Mouse (Mus musculus): ENCODE results near the gene Gpd2.

Gene Gpd2

DNA sequence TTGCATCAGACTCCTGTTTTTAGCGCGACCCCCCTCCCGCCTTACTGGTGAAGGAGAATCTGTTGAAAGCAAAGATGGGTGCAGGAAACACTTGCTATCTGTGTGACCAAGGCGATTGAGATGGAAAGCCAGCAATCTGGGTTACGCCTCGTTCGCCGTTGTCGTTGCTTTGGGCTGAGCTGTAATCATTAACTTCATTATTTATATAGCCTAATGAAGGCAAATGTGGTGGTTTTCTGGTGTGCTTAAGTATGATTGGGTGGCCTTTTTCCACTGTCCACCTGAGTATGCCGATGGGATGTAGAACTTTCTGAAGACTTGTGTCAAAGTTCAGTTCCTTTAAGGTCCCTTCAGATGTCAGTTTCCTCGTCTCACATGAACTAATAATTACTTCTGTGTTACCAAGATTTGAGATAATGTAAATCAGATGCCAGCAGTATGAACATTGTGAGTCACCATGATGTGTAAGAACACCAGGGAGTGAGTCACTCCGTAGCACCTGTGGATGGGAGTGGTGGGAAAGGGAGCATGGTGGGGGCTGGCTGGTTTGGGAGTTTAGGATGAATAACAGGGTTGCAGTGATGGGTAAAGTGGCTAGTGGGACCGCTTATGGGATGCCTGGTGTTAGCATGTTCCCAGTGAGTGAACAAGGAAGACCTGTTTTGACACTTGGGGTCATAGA, 14.3 kb downstream of the Gpd2 start:
- DNase-seq, result no peak

DNA sequence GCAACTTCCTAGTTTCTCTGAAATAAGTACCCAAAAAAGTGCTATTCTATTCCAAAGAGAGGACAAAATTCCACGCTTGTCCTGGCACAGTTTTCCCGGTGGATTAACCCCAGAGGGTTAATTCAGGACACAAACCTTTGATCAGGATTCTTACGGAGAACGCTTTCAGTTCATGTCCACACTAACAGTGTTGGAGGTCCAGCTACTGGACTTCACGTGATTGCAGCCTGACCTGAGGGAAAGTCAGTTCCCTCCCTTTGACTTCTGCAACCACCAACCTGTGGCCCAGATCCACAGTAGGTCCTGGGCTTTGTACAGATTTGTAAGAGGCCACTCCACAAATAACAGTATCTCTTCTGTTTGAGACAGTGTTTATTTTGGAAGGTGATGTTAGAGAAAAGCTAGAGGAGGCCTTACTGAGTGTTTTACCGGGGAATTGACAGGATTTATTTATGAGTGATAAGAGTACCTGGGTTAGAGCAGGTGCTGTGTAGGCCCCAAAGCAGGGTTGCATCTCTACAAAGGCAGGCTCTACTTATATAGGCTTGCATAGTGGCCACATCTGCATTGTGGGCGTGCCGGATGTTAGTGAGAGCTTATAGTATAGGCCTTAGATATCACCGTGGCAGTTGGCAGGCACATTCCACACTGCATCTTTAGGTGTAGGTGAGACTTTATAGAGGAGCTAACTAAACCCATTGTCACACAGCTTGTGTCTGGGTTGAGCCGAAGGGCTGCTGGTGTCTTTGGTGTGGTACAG, 15.3 kb downstream of the Gpd2 start:
- no peak for DNase-seq

DNA sequence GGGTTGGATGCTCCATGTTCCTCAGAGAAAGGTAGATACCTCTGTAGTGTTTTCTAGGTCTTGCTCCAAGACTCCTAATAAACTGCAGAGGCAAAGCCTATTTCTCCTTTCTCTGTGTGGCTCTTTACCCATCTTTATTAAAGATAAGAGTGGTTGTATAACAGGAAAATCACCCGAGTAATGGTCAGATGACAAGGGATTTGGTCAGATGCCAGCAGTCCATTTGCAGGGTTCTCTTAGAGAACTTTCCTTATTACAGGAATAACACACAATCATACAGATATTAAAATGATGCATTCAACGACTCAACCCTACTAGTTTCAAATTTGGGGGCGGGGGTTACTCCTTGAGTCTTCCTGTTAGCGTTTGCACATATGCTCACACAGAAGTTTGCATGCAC, 16.8 kb downstream of the Gpd2 start:
- DNase-seq, result no peak

DNA sequence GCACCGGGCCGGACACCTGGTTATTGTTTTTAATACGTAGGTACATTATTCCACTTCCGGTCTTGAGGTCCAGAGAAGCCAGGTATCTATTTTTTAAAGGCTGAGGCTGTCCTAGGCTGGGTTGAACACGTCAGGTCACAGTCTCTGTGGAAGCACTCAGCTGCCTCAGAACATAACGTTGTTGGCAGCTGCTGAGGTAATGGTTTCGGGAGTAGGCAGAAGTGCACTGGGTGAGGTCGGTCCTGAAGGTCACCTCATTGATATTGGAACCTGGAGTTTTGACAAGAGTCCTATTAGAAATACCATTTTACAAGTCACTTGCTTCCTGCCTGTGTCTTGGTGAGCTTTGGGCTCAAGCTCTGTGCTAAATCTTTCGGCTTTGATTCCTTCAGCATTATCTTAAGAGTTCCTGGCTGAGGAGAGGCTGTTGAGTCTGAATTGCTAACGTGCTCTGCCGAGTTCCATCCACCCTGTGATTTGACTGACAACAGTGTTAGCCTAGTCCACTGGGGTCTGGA, 17.8 kb downstream of the Gpd2 start:
- no peak for DNase-seq

DNA sequence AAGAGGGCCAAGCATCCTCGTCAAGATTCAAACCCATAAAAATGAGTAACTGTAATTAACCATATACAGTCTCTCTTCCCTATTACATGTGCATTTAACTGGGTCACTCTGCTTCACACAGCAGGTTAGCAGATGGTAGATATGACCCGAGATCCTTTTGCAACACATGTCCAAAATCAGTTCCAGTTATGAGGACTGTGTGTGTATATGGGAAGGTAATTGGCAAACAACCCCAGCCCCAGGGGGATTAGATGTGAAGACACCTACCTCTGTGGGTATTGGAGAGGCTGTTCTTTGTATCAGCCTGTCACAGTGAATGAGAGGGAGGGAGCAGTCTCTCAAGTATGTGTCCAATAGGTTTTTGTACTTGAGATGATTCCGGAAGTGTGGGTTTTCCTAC, 18.4 kb downstream of the Gpd2 start:
- DNase-seq, result no peak

DNA sequence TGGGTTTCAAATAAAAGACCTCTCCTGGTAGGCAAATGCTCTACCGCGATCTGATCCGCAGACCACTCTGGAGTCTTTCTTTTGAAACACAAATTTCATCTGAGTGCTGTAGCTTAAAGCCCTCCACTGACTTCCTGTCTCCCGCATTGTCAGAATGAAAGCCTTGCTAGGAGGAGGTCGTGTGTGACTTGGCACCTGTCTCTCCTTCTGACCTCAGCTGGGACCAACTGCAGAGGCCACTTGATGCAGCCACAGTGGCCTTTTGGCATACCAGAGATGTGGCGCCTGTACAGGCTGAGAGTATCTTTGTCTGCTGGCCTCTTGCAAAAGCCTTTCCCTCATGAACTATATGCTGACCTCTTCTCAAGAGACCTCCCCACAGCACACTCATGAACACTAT, 19.0 kb downstream of the Gpd2 start:
- DNase-seq, result no peak

DNA sequence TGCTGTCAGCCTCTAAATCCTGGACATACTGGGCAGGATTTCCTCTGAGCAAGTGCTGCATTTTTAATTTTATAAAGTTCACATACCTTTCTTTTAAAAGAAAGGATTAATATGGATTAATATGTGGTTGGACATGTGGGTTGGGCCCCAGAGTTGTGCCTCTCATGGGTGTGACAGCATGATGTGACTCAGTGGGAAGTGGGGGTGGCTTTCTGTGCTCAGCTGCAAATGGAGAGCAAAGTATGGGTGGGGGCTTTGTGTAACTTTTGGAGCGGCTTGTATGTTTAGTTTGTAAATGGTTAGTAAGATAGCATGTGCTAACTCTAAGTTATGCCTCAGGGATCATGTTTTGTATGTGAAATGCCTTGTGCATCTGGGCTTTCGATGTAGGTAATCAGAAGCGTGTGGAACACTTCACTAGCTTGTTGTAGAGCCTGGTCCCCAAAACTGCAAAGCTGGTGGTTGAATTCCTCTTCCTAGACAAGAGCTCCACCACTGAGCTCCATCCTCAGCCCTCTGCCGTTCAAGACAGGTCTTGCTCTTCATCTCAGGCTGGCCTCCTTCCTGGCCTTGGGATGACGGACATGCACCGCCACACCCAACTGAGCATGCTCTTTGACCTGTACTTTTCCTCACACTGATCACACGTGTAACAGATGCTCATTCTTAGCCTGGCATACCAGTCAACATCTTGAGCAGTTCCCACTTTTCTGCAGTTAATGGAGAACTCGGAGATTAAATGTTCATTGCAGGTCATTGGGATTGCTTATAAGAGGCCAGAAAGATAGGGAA, 24.0 kb downstream of the Gpd2 start:
- no peak for DNase-seq

DNA sequence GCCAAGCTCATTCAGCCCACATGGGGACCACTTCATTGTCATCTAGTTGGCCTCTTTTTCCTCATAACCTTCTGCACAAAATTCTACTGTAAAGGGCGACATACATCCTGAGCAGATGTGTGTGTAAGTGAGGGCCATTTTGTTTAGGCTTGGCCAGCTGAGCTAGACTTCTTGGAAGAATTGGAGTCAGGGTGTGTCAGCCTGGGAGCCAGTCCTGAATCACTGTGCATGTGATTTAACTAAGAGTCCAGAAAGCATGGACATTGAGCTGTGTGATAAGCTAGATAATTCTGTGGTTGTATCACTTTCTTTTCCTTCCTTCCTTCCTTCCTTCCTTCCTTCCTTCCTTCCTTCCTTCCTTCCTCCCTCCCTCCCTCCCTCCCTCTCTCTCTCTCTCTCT, 26.0 kb downstream of the Gpd2 start:
- DNase-seq, result no peak

DNA sequence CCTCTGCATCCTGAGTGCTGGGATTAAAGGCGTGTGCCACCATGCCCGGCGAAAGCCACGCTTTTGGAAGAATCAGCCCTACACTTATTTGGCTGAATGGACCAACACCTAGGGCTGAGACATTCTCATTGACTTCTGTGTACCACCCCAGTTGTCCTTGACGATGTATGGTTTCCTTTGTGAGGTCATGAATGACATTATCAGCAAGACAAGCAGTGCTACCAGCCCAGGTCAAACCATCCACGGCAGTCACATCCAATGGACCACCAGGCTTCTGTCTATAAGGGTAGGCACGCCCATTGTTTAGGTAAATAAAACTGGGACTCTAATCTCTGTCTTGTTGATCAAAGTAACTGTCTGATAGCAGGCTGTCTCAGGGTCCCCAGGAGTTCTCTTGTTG, 27.5 kb downstream of the Gpd2 start:
- DNase-seq, result no peak

DNA sequence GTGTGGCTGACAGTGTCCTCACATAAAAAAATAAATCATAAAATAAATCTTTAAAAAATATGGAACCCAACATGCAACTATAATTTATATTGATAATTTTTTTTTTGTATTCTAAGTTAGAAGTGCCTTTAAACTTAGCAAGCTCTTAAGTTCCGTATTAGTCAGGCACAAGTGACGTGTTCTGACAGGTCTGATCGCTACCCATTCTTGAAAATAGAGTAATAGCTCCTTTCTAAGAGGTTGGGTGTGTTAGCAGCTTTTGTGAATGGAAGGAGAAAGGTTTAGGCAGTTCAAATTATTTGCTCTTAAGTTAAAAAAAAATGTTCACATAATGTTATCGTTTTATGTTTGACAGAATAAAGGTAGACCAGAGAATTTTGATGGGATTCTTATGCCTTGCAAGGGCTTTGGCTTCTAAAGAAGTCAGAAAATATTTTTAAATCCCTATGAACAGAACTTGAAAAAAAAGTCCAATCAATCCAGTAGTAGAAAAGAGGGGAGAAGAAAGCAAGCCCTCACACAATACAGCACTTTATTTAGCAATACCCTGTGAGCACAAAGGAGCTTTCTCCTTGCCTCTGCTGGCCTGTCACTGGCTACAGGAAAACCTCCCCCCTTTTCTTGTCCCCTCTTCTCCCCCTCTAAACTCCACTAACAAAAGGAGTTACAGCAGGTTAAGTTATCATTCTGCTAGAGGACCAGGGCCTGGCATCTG, 29.4 kb downstream of the Gpd2 start:
- DNase-seq, result no peak

DNA sequence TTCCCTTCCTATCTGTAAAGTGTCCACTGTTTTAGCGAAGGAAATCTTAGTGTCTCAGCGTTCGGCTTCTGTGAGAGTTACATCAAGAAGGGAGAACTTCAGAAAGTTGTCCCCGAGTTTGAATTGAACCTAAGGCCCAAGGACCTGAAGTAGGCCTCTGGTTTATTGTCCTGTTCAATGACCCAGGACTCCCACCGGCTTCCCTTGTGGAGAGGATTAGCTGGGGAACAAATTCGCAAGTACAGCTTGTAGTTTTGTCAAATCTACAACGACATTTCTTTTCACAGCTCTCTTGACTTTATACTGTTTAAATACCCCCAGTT, 29.9 kb downstream of the Gpd2 start:
- DNase-seq, result no peak

DNA sequence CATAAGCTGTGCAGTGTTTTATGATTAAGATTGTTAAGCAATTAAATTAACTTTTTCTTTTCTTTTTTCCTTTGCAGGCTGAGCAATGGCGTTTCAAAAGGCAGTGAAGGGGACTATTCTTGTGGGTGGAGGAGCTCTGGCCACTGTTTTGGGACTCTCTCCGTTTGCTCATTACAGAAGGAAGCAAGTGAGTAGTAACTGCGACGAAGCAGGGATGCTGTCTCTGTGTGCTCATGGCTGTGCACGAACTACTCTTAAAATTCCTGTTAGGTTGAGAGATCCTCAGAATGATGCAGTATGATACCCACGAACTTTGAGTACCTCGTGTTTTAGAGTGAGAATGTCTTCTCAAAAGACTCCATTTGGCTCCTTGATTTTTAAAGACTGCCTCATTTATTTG, 30.5 kb downstream of the Gpd2 start:
- no peak for DNase-seq

DNA sequence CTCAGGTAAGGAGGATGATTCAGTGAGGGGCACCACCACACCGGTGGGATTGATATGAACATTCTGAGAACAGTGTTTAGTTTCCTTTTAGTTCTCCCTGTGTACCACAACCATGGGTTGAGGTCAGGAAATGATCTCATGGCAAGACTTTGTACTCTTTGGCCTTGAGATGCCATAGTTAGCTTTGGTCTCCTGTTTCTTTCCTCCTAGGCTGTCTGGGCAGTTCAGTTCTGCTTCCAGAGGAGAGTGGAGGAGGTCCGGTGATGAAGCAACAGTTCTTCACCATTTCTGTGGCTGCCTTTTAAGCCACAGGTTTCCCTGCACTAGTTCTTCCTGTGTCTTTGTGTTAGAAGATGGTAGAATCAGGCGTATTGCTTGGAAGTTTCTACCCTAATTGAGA, 31.4 kb downstream of the Gpd2 start:
- DNase-seq, result no peak

DNA sequence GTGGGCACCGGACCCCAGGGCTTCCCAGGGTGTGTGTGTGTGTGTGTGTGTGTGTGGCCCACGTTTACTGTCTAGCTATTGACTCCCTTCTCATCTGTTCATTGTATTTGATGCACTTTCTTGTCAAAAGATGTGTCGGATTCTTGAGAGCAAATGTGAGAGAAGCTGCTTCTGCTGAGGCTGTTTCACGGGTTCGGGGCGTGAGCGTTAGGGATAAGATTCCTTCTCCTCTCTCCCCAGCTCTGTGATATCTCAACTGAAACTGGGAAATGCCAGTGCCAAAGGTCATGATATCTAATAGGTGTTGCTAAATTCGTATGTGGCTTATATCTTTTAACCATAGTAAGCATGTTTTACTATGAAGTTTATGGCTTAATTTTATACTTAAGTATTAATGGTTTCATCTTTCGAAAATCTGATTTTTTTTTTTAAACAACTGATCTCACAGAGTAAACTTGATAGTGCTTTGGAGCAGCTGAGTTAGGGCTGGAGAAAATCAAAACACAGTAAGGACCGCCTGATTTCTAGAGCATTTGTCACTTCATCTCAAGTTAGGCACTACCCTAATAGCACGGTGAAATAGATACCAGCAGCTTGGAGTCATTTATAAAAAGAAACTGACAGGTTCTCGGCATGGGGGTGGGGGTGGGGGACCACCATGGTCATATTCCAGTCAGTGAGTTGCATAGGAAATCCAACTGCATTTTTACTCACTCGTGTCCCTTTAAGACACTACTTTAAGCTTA, 32.4 kb downstream of the Gpd2 start:
- no peak for DNase-seq

DNA sequence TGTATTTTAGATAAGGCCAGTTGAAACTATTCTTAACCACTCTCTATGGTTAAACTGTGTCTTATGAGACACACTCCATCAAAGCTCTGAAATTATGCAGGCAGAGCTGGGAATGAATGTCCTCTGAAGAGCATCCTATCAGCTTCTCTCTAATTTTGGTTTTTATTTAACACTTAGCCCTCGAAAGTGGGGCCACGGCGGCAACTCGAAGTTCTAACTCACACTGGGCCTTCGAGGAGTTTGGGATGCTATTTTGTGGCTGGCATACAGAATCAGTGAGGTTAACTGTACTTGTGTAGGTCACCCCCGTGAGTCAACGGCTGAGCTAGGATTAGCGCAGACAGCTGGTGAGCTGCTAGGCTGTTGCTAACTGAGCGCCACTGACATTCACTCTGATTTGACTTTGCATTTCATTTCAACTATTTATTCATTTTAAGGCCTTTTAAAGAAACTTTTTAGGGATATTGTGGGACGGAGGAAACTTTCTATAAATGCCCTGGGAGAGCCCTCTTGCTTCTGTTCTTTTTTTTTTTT, 42.8 kb downstream of the Gpd2 start:
- no peak for DNase-seq

DNA sequence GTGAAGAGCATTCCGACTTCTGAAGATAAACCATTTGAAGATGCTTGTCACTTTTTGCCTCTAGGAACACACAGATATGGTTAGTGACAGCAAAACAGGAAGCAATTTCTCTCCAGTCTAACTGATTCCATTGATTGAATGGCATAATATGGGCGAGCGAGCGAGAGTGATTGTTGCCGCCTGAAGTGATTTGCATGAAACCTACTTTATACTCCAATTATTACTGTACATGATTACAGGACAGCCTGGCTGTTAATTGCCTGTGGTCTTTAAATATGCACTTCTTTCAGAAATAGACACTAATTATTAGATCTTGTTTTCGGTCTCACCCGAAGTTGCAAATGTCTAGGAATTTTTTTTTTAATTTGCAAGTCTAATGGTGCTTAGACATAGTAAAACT, 46.4 kb downstream of the Gpd2 start:
- DNase-seq, result no peak

DNA sequence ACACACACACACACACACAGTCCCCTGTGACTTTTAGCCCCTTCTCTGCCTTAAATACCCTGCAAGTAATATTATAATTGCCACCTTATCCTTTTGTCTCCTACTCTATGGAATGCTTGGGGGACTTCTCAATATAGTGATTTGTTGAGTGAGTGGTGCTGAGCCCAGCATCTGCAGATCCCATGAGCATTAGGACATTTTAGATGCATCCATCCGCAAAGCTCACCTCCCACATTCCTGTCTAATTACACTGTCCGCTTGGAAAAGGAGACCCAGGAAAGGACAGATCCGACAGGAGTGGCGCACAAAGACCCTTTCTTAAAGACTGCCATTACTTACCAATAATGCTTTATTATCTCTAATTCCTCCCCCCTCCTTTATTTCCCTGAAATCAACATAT, 47.8 kb downstream of the Gpd2 start:
- no peak for DNase-seq

DNA sequence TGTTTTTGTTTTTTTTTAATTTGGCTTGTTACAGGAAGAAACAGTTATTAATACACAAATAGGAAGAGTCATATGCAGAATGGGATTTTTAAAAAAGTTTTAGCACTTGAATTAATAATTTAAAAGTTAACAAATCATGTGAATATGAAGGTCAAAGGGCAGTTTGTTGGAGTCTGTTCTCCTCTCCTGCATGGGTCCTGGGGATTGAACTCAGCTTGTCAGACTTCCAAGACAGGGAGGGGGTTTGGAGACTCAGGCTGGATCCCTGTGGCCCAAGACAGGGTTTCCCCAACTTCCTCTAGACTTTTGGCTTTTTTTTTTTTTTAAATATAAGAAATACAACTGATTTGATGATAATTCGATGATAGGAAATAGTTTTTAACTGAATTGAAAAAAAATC, 50.6 kb downstream of the Gpd2 start:
- DNase-seq, result no peak

DNA sequence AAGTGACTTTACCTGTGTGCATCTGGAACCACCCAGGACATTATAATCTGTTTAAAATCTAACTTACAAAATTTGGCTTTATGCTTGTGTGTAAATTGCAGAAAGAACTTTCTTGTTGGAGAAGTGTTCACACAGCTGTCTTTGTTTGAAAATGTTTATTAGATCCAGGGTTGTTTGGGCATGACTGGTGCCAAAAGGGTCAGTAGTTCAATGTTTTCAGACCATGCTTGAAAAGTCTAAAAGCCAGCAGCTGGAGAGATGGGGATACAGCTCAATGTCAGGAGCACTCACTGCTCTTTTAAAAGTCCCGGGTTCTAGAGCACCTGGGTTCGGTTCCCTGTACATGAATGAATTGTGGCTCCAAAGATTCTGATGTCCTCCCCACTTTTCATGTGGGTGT, 56.1 kb downstream of the Gpd2 start:
- DNase-seq, result no peak

DNA sequence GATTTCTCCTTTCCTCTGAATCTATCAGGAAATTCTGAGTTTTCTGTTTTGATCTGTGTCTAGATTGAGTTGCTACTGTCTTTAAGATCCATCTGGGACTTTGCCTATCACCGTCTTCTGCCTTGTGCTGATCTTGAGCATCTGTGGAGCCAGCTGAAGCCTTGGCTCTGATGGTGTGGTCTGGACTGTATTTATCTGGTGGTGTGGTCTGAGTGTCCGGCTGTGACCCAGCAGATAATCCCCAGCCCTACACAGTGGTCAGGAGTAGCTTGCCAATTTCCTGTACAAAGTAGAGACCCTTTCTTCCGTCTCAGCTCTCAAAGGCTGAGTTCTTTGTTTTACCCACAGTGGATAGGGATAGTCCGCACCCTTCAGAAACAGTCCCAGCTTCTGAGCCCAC, 58.6 kb downstream of the Gpd2 start:
- no peak for DNase-seq

DNA sequence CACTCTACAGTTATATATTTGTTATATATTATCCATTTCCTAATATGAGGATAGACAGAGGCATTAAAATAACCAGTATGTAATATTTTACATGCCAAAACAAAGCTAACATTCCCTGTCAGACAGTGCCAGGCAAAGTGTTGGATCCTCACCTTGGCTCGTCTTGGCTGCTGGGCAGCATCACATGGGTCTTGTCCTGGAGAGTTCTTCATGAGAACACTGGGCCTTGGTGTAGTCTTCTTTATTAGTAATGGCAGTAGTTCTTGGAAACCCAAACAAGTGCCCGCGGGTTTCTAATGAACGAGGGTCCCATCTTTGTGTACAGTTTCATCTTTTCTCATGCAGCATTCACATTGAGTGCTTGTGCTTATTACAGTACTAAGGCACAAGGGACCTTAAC, 59.8 kb downstream of the Gpd2 start:
- DNase-seq, result no peak

DNA sequence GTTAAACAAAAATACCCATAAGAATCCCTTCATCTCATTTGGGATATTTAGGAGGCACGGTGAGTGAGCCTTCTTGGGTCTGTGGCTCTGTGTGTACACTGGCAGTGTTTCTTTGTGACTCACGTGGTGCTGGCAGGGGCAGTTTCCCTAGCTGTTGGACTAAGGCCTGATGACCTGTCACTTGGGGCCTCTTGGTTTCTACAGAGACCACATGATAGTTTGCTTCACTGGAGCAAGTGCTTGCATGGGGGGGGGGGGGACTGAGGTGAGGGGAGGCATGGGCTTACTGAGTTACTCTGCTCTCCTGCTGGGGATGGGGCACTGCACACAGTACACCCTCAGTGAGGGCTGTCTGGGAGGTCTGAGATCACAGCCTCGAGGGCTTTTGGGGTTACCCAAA, 64.1 kb downstream of the Gpd2 start:
- no peak for DNase-seq
